Mouse (Mus musculus) forebrain, postnatal 0 days (tissue): ENCODE measurements at regions not wholly inside any gene's neighbourhood (a gene's known extent, or its start where the extent isn't known, plus 50 kb on each side); places are given as distances from the start of the nearest gene placed in this dataset.

Source experiments
- ATAC-seq: fragments of 200-750 bp; cut with Nextera tagmentation; 2 replicates; pipeline ENCODE4 v1.8.0; 2017; ENCODE audit warnings: mild to moderate bottlenecking, moderate library complexity
- DNase-seq: peaks from one replicate; pipeline ENCODE4 v3.0.0-alpha.2; 2015
- H3K27ac ChIP-seq: fragments of 300-500 bp; sonication (generic); 2 replicates; pipeline ENCODE4 v1.5.1; 2014; ENCODE audit warnings: low read depth, mild to moderate bottlenecking, antibody characterized with exemption, low read length, moderate library complexity, mixed read lengths
- H3K27me3 ChIP-seq: fragments of 300-500 bp; sonication (generic); 2 replicates; pipeline ENCODE4 v1.6.1; 2014; ENCODE audit warnings: mild to moderate bottlenecking, low read length, mixed read lengths; ENCODE audit not compliant: insufficient read depth
- H3K36me3 ChIP-seq: fragments of 300-500 bp; sonication (generic); 2 replicates; pipeline ENCODE4 v1.6.1; 2014; ENCODE audit warnings: mild to moderate bottlenecking, moderate library complexity; ENCODE audit not compliant: insufficient read depth
- H3K4me1 ChIP-seq: fragments of 300-500 bp; sonication (generic); 2 replicates; pipeline ENCODE4 v1.6.1; 2014; ENCODE audit warnings: antibody characterized with exemption; ENCODE audit not compliant: insufficient read depth
- H3K4me2 ChIP-seq: fragments of 300-500 bp; sonication (generic); 2 replicates; pipeline ENCODE4 v1.6.1; 2014; ENCODE audit warnings: low read depth, mild to moderate bottlenecking, moderate library complexity
- H3K4me3 ChIP-seq: fragments of 300-500 bp; sonication (generic); 2 replicates; pipeline ENCODE4 v1.5.1; 2014; ENCODE audit warnings: low read depth, low read length, mixed read lengths
- H3K9ac ChIP-seq: fragments of 300-500 bp; sonication (generic); 2 replicates; pipeline ENCODE4 v1.6.1; 2014; ENCODE audit warnings: mild to moderate bottlenecking
- H3K9me3 ChIP-seq: fragments of 300-500 bp; sonication (generic); 2 replicates; pipeline ENCODE4 v1.6.1; 2016; ENCODE audit warnings: low read length
- CTCF ChIP-seq: sonication (generic); IDR thresholded peaks from 2 replicates; pipeline ENCODE4 v1.5.1; 2016; ENCODE audit warnings: antibody characterized with exemption, control low read depth, low read depth
- WGBS: fragments of 180-500 bp; shearing (Covaris S2); extraction: QIAGEN DNeasy Blood & Tissue Kit; methylation state at CpG from one replicate; pipeline ENCODE4 v1.1.7; 2014; 5-methylcytosine and 5-hydroxymethylcytosine counted together

DNA sequence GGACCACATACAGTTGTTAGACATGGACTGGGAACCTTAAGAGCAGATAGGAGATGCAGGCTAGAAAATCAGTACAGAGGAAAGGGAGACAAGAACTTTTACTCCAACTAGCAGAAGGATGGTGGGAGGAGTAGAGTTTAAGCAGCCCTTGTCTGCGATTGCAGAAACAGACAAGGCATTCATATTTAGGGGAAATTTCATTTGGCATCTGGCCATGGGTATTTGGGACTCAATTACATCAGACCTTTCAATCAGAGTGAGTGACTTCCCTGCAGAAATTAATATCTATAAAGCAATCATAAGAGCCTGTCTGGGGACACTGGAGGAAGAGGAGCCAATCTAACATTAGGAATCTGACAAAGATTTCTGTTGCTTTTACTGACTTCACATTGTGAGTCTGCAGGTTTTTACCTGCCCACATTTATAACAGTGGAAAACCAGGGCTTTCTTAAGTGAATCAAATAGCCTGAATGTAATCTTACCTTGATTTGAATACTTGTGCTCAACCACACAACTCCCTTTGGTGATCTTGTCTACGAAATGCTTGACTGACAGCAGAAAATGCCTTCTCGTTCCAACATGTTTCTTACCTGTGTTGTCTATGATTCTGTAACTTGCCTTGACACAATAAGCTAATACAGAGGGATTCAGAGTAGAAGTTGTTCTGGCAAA, 169.8 kb upstream of the Xrcc4 start:
- Histone ChIP-seq H3K4me1 (no peaks in the 10 kb centered on the region), H3K9ac (no peak overlapping the region), H3K9me3 (no peaks in the 10 kb centered on the region), H3K4me2 (no peak overlapping the region), H3K4me3 (no peak overlapping the region), H3K36me3 (no peaks in the 10 kb centered on the region), H3K27me3 (no peaks in the 10 kb centered on the region), H3K27ac (no peak overlapping the region)
- ATAC-seq (no peak), DNase-seq (no peak)
- 76% methylated on average over 3 of the region's 3 CpGs for WGBS
- no peak for TF ChIP-seq CTCF

DNA sequence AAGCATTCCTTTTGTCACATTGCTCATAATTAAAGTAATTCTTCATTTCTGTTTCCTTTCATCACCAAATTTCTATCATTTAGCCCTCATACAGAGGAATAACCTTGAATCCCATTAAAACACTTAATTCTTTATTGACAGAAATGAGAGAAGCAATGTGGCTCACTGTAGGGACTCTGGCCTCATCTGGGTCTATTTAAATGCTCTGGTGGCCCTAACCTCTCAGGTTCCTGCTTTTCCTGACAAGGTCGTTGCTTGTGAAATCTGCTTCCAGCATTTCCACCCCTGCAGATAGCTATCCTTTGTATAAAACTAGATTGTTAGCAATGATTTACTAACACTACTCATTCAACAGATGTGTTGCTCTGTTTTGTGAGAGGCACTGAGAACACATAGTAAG, 163.6 kb upstream of the Xrcc4 start:
- H3K9ac ChIP-seq: no peak overlapping the region
- no peak for TF ChIP-seq CTCF
- H3K4me1 ChIP-seq: no peaks in the 10 kb centered on the region
- DNase-seq (no peak), ATAC-seq (no peak)
- H3K4me2 ChIP-seq: no peak overlapping the region
- no peaks in the 10 kb centered on the region for H3K9me3 ChIP-seq
- no peak overlapping the region for H3K27ac ChIP-seq
- no peaks in the 10 kb centered on the region for H3K36me3 ChIP-seq
- 43% methylated on average over 1 of the region's 1 CpGs for WGBS
- no peaks in the 10 kb centered on the region for H3K27me3 ChIP-seq
- H3K4me3 ChIP-seq: no peak overlapping the region

DNA sequence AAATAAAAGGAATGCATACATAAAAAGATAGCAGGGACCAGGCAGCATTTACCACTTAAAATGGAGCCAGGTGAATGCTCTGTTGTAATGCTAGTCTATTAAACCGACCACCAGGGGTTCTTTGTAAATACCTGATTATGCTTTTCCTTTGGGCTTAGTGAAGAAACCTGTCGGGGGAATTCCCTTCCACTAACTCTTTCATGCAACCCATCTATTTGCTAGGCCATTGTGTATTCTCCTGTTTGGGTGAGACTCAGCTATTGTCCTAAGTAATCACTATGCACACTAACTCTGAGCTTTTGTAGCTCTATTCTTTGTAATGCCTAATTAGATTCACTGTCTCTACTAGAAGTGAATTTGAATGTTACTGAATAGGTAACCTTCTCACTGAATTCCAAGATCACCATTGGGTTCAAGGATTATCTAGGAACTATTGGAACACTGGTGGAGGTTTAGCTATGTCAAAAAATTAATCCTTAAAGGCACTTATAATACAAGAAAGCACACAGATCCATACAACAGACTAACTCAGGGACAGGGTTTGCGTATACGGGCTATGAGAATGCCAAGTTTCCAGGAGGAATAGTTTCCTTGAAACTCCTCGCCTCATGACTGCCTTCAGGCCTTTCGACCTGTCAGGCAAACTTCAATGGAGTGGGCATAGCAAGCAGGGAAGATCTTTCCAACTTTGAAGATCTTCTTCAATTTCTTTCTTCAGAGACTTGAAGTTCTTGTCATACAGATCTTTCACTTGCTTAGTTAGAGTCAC, 156.8 kb upstream of the Xrcc4 start:
- ATAC-seq: no peak
- Histone ChIP-seq H3K27me3 (no peaks in the 10 kb centered on the region), H3K4me1 (no peaks in the 10 kb centered on the region), H3K27ac (no peak overlapping the region), H3K36me3 (no peaks in the 10 kb centered on the region), H3K4me3 (no peak overlapping the region), H3K9me3 (no peaks in the 10 kb centered on the region), H3K9ac (no peak overlapping the region), H3K4me2 (no peak overlapping the region)
- TF ChIP-seq CTCF: no peak
- 74% methylated on average over 6 of the region's 6 CpGs for WGBS
- DNase-seq: no peak

GRCm38 (mm10) chr13:90238331-90238730, 148.9 kb upstream of the Xrcc4 start:
- no peaks in the 10 kb centered on the region for H3K27me3 ChIP-seq
- H3K4me2 ChIP-seq: no peak overlapping the region
- no peaks in the 10 kb centered on the region for H3K9me3 ChIP-seq
- 57% methylated on average over 4 of the region's 4 CpGs for WGBS
- H3K4me3 ChIP-seq: no peak overlapping the region
- no peak overlapping the region for H3K27ac ChIP-seq
- ATAC-seq (no peak), DNase-seq (no peak)
- H3K9ac ChIP-seq: no peak overlapping the region
- H3K36me3 ChIP-seq: no peaks in the 10 kb centered on the region
- no peak for TF ChIP-seq CTCF
- no peaks in the 10 kb centered on the region for H3K4me1 ChIP-seq

DNA sequence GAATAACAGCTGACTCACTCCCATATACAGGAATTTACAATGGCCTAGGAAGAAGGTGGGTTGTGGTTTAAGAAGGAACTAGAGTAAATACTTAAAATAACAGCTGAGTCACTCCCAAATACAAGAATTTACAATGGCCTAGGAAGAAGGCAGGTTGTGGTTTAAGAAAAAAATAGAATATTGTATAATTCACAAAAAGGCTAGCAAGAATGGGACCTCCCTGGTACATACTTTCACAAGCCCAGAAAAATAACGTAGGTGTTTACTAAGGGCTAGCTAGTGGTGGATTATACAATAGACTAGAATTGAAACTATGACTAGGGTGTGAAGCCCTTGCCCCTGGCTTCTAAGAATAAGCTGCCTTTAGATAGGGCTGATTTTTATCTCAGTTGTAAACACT, 144.6 kb upstream of the Xrcc4 start:
- ATAC-seq (no peak), DNase-seq (no peak)
- WGBS: 86% methylated on average over 1 of the region's 1 CpGs
- Histone ChIP-seq H3K36me3 (no peaks in the 10 kb centered on the region), H3K27me3 (no peaks in the 10 kb centered on the region), H3K4me1 (no peaks in the 10 kb centered on the region), H3K4me2 (no peak overlapping the region), H3K27ac (no peak overlapping the region), H3K4me3 (no peak overlapping the region), H3K9me3 (no peaks in the 10 kb centered on the region), H3K9ac (no peak overlapping the region)
- no peak for TF ChIP-seq CTCF

GRCm38 (mm10) chr13:90233561-90233960, 144.2 kb upstream of the Xrcc4 start:
- TF ChIP-seq CTCF: no peak
- H3K4me3 ChIP-seq: no peak overlapping the region
- DNase-seq (no peak), ATAC-seq (no peak)
- H3K4me1 ChIP-seq: no peaks in the 10 kb centered on the region
- H3K27me3 ChIP-seq: no peaks in the 10 kb centered on the region
- H3K36me3 ChIP-seq: no peaks in the 10 kb centered on the region
- H3K27ac ChIP-seq: no peak overlapping the region
- WGBS: 82% methylated on average over 3 of the region's 3 CpGs
- no peak overlapping the region for H3K4me2 ChIP-seq
- no peaks in the 10 kb centered on the region for H3K9me3 ChIP-seq
- no peak overlapping the region for H3K9ac ChIP-seq

GRCm38 (mm10) chr13:90229106-90229505, 139.7 kb upstream of the Xrcc4 start:
- H3K4me3 ChIP-seq: no peak overlapping the region
- no peak for TF ChIP-seq CTCF
- 96% methylated on average over 2 of the region's 2 CpGs for WGBS
- H3K27me3 ChIP-seq: no peaks in the 10 kb centered on the region
- no peak overlapping the region for H3K9ac ChIP-seq
- H3K9me3 ChIP-seq: no peaks in the 10 kb centered on the region
- H3K4me2 ChIP-seq: no peak overlapping the region
- DNase-seq: no peak
- no peaks in the 10 kb centered on the region for H3K4me1 ChIP-seq
- no peak overlapping the region for H3K27ac ChIP-seq
- no peak for ATAC-seq
- no peaks in the 10 kb centered on the region for H3K36me3 ChIP-seq
